Mouse (Mus musculus) forebrain, embryonic 13.5 days (tissue): ENCODE data around the gene Lrfn2. TPM values are rescaled to one million over a fixed set of nuclear protein-coding genes. Genes with fewer than 3 reads are reported as not detected.

Experiments
- ATAC-seq: fragments of 200-750 bp; cut with Nextera tagmentation; 2 replicates; pipeline ENCODE4 v1.8.0; 2017
- H3K27ac ChIP-seq: fragments of 300-500 bp; sonication (generic); 2 replicates; pipeline ENCODE4 v1.5.1; 2015; ENCODE audit warnings: inconsistent platforms, mild to moderate bottlenecking, moderate library complexity
- H3K27me3 ChIP-seq: fragments of 300-500 bp; sonication (generic); 2 replicates; pipeline ENCODE4 v1.6.1; 2015; ENCODE audit warnings: mild to moderate bottlenecking, inconsistent platforms
- H3K36me3 ChIP-seq: fragments of 300-500 bp; sonication (generic); 2 replicates; pipeline ENCODE4 v1.6.1; 2015; ENCODE audit warnings: mild to moderate bottlenecking, inconsistent platforms; ENCODE audit not compliant: poor library complexity, severe bottlenecking
- H3K4me1 ChIP-seq: fragments of 300-500 bp; sonication (generic); 2 replicates; pipeline ENCODE4 v1.6.1; 2015; ENCODE audit warnings: inconsistent platforms
- H3K4me2 ChIP-seq: fragments of 300-500 bp; sonication (generic); 2 replicates; pipeline ENCODE4 v1.6.1; 2015; ENCODE audit warnings: inconsistent platforms, mild to moderate bottlenecking, moderate library complexity
- H3K4me3 ChIP-seq: fragments of 300-500 bp; sonication (generic); 2 replicates; pipeline ENCODE4 v1.5.1; 2015; ENCODE audit warnings: mild to moderate bottlenecking, inconsistent platforms
- H3K9ac ChIP-seq: fragments of 300-500 bp; sonication (generic); 2 replicates; pipeline ENCODE4 v1.6.1; 2015; ENCODE audit warnings: mild to moderate bottlenecking, inconsistent platforms
- H3K9me3 ChIP-seq: fragments of 300-500 bp; sonication (generic); replicated peaks from 2 replicates; pipeline ENCODE4 v1.6.1; 2016; ENCODE audit warnings: inconsistent platforms
- WGBS: fragments of 180-500 bp; shearing (Covaris S2); methylation state at CpG from one replicate; pipeline ENCODE4 v1.1.7; 2015; 5-methylcytosine and 5-hydroxymethylcytosine counted together
- polyA plus RNA-seq: library from polyadenylated mRNA; unstranded; fragments of >200 nt; fragmentation: Nextera tagmentation; extraction: Ambion mirVana; gene quantifications from 2 replicates; pipeline ENCODE4 v1.2.1, GENCODE M21; 2015

Lrfn2 gene
- polyA plus RNA-seq, 1 experiment from 2014 or later = 2.9 TPM

GRCm38 (mm10) chr17:49018774-49019488 lies 86.8 kb downstream of the Lrfn2 start:
- H3K4me2 ChIP-seq = no peak overlapping the region
- no peak overlapping the region for H3K9ac ChIP-seq
- H3K4me3 ChIP-seq = no peak overlapping the region
- no peaks in the 10 kb centered on the region for H3K27me3 ChIP-seq
- 78% methylated on average over 8 of the region's 8 CpGs for WGBS
- ATAC-seq = no peak
- H3K9me3 ChIP-seq = no peaks in the 10 kb centered on the region
- no peaks in the 10 kb centered on the region for H3K36me3 ChIP-seq
- peaks cover 12% of the 10 kb centered on the region for H3K4me1 ChIP-seq
- no peak overlapping the region for H3K27ac ChIP-seq

- peaks cover 29% of the 10 kb centered on the region for H3K4me1 ChIP-seq
- no peak overlapping the region for H3K9ac ChIP-seq
- H3K9me3 ChIP-seq = no peaks in the 10 kb centered on the region
- WGBS = 33% methylated on average over 11 of the region's 11 CpGs
- no peak overlapping the region for H3K27ac ChIP-seq
- H3K36me3 ChIP-seq = no peaks in the 10 kb centered on the region
- no peaks in the 10 kb centered on the region for H3K27me3 ChIP-seq
- peak; percentile 65 for ATAC-seq
- peak overlapping the region; percentile 2; the same call in 1 of the 2 replicates for H3K4me2 ChIP-seq
- H3K4me3 ChIP-seq = no peak overlapping the region
Observed at GRCm38 (mm10) chr17:49029556-49030268, 97.5 kb downstream of the Lrfn2 start.

GRCm38 (mm10) chr17:49030269-49030615 lies 98.1 kb downstream of the Lrfn2 start:
- no peak overlapping the region for H3K4me2 ChIP-seq
- H3K4me1 ChIP-seq = peaks cover 29% of the 10 kb centered on the region
- no peak overlapping the region for H3K9ac ChIP-seq
- no peaks in the 10 kb centered on the region for H3K9me3 ChIP-seq
- no peaks in the 10 kb centered on the region for H3K27me3 ChIP-seq
- peak; percentile 19 for ATAC-seq
- H3K4me3 ChIP-seq = no peak overlapping the region
- no peaks in the 10 kb centered on the region for H3K36me3 ChIP-seq
- H3K27ac ChIP-seq = no peak overlapping the region
- 84% methylated on average over 7 of the region's 7 CpGs for WGBS

- Histone ChIP-seq H3K36me3 (no peaks in the 10 kb centered on the region), H3K4me3 (no peak overlapping the region), H3K9me3 (no peaks in the 10 kb centered on the region), H3K4me1 (peaks cover 29% of the 10 kb centered on the region), H3K27me3 (no peaks in the 10 kb centered on the region), H3K27ac (no peak overlapping the region), H3K9ac (no peak overlapping the region), H3K4me2 (no peak overlapping the region)
- ATAC-seq = no peak
- 80% methylated on average over 5 of the region's 5 CpGs for WGBS
Observed at GRCm38 (mm10) chr17:49030841-49031240, 98.7 kb downstream of the Lrfn2 start.

- Histone ChIP-seq H3K27me3 (no peaks in the 10 kb centered on the region), H3K27ac (no peak overlapping the region), H3K9me3 (no peaks in the 10 kb centered on the region), H3K4me1 (peaks cover 29% of the 10 kb centered on the region), H3K36me3 (no peaks in the 10 kb centered on the region), H3K9ac (no peak overlapping the region), H3K4me3 (no peak overlapping the region), H3K4me2 (no peak overlapping the region)
- 79% methylated on average over 8 of the region's 8 CpGs for WGBS
- no peak for ATAC-seq
Observed at GRCm38 (mm10) chr17:49031790-49032189, 99.6 kb downstream of the Lrfn2 start.

GRCm38 (mm10) chr17:49033276-49033675 lies 101.1 kb downstream of the Lrfn2 start:
- Histone ChIP-seq H3K36me3 (no peaks in the 10 kb centered on the region), H3K27me3 (no peaks in the 10 kb centered on the region), H3K27ac (peak overlapping the region; percentile 1; the same call in 1 of the 2 replicates), H3K4me3 (no peak overlapping the region), H3K9me3 (no peaks in the 10 kb centered on the region), H3K4me1 (peaks cover 29% of the 10 kb centered on the region), H3K4me2 (no peak overlapping the region), H3K9ac (no peak overlapping the region)
- ATAC-seq = no peak

- H3K27me3 ChIP-seq = no peaks in the 10 kb centered on the region
- no peak overlapping the region for H3K9ac ChIP-seq
- H3K9me3 ChIP-seq = no peaks in the 10 kb centered on the region
- WGBS = 10% methylated on average over 5 of the region's 5 CpGs
- no peak for ATAC-seq
- H3K4me1 ChIP-seq = peaks cover 29% of the 10 kb centered on the region
- no peaks in the 10 kb centered on the region for H3K36me3 ChIP-seq
- H3K27ac ChIP-seq = peak overlapping the region; percentile 1; the same call in 1 of the 2 replicates
- no peak overlapping the region for H3K4me3 ChIP-seq
- no peak overlapping the region for H3K4me2 ChIP-seq
Observed at GRCm38 (mm10) chr17:49033686-49034250, 101.6 kb downstream of the Lrfn2 start.

- Histone ChIP-seq H3K4me2 (no peak overlapping the region), H3K9ac (no peak overlapping the region), H3K4me1 (peaks cover 20% of the 10 kb centered on the region), H3K9me3 (no peaks in the 10 kb centered on the region), H3K4me3 (no peak overlapping the region), H3K27me3 (no peaks in the 10 kb centered on the region), H3K27ac (no peak overlapping the region), H3K36me3 (no peaks in the 10 kb centered on the region)
- 71% methylated on average over 6 of the region's 6 CpGs for WGBS
- no peak for ATAC-seq
Observed at GRCm38 (mm10) chr17:49035052-49035451, 102.9 kb downstream of the Lrfn2 start.

- Histone ChIP-seq H3K36me3 (no peaks in the 10 kb centered on the region), H3K4me1 (peaks cover 15% of the 10 kb centered on the region), H3K27ac (no peak overlapping the region), H3K9me3 (no peaks in the 10 kb centered on the region), H3K27me3 (no peaks in the 10 kb centered on the region), H3K4me3 (no peak overlapping the region), H3K4me2 (no peak overlapping the region), H3K9ac (no peak overlapping the region)
- no peak for ATAC-seq
- 78% methylated on average over 8 of the region's 8 CpGs for WGBS
Observed at GRCm38 (mm10) chr17:49037163-49037950, 105.2 kb downstream of the Lrfn2 start.

GRCm38 (mm10) chr17:49043806-49044640 lies 111.8 kb downstream of the Lrfn2 start:
- Histone ChIP-seq H3K27me3 (no peaks in the 10 kb centered on the region), H3K9me3 (no peaks in the 10 kb centered on the region), H3K9ac (no peak overlapping the region), H3K4me3 (no peak overlapping the region), H3K27ac (peak overlapping the region; percentile 65), H3K4me1 (peaks cover 30% of the 10 kb centered on the region), H3K36me3 (no peaks in the 10 kb centered on the region), H3K4me2 (peak overlapping the region; percentile 6)
- 4% methylated on average over 11 of the region's 11 CpGs for WGBS
- ATAC-seq = peak; percentile 96

GRCm38 (mm10) chr17:49047921-49048320 lies 115.7 kb downstream of the Lrfn2 start:
- WGBS = 75% methylated on average over 4 of the region's 4 CpGs
- H3K27me3 ChIP-seq = no peaks in the 10 kb centered on the region
- H3K9me3 ChIP-seq = no peaks in the 10 kb centered on the region
- ATAC-seq = no peak
- no peak overlapping the region for H3K4me3 ChIP-seq
- peaks cover 22% of the 10 kb centered on the region for H3K4me1 ChIP-seq
- H3K27ac ChIP-seq = no peak overlapping the region
- no peaks in the 10 kb centered on the region for H3K36me3 ChIP-seq
- no peak overlapping the region for H3K9ac ChIP-seq
- H3K4me2 ChIP-seq = no peak overlapping the region
